Mouse (Mus musculus) cerebellum, adult 9-11 months (tissue): ENCODE measurements around the gene D430019H16Rik.

Experiments
- DNase-seq: peaks from one replicate; pipeline ENCODE4 v3.0.0; 2022

D430019H16Rik gene

GRCm38 (mm10) chr12:105541590-105542402, 88.1 kb downstream of the D430019H16Rik start:
- DNase-seq = no peak

DNA sequence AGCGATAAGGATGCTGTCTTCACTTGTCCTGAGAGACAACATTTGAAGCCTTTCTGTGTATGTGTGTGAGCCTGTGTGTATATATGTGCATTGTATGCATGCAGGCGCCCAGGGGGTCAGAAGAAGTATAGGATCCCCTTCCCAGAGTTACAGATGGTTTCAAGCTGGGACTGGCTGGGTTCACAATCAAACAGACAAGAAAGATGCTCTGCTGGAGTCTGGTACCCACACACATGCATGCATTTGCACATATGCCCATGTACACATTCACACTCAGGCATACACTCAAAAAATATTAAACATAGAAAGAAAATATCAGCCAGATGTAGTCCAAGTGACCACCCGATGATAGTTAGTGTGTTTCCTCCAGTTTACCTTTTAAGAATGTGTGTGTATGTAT, 88.9 kb downstream of the D430019H16Rik start:
- no peak for DNase-seq
